Mouse (Mus musculus): ENCODE data around the gene Izumo4. TPM values are rescaled to one million over a fixed set of nuclear protein-coding genes. Genes with fewer than 3 reads are reported as not detected.

The Izumo4 gene
- 1 to 10 TPM; 4.3 to 6.1 TPM for total RNA-seq (2021)
- long read RNA-seq, experiment 1, result 0 reads
- long read RNA-seq, experiment 2, partial matches to known transcripts, result 0 of 1 reads
- long read RNA-seq, experiment 2, other reads (novel, unspliced or antisense), result 1 of 1 reads

- DNase-seq, result peak; percentile 98
Observed at GRCm38 (mm10) chr10:80701721-80702535, at the start of gene Izumo4, which contains the start of gene Mob3a. TSS of gene Izumo4 (plus strand) at chr10:80702184. TSS of gene Mob3a (minus strand) at chr10:80701977.

- no peak for DNase-seq
Observed at GRCm38 (mm10) chr10:80653156-80653720, 48.7 kb upstream of the Izumo4 start.

- DNase-seq, result no peak
Observed at GRCm38 (mm10) chr10:80654866-80655265, 47.1 kb upstream of the Izumo4 start.

GRCm38 (mm10) chr10:80655406-80656129, 46.4 kb upstream of the Izumo4 start:
- DNase-seq, result no peak

GRCm38 (mm10) chr10:80656130-80656862, 45.7 kb upstream of the Izumo4 start:
- peak; percentile 99 for DNase-seq

DNA sequence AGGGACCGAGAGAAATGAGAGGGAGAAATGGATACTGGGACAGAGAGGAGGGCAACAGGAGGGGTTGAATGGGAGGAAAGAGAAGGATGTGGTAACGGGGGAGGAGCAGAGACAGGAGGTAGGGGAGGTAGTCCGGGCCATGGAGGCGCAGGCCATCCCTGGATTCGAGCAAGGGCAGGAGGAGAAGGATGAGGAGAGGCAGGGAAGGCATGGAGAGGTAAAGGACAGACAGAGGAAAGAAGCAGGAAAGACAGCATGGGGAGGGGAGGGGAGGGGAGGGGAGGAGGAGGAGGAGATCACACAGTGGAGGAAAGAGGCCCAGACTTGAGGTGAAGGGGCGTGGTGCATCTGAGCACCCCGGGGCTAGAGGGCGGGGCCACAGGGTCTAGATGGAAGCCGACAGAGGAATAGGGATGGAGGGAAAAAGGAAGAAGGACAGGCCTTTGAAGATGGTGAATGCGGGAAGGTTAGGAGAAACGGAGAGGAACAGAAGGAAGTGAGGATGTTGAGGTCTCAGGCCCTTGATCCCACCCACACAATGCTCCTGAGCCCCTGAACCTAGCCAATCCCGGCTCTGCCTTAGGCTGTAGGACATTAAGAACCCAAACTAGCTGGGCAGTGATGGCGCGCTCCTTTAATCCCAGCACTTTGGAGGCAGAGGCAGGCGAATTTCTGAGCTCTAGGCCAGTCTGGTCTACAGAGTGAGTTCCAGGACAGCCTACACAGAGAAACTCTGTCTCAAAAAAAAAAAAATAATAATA, 44.9 kb upstream of the Izumo4 start, which contains the start of gene Btbd2:
Gene Btbd2 (minus strand): TSS at position 209 of the 761 bp plus-strand sequence.
- no peak for DNase-seq

GRCm38 (mm10) chr10:80658194-80658840, 43.7 kb upstream of the Izumo4 start:
- DNase-seq, result no peak

DNA sequence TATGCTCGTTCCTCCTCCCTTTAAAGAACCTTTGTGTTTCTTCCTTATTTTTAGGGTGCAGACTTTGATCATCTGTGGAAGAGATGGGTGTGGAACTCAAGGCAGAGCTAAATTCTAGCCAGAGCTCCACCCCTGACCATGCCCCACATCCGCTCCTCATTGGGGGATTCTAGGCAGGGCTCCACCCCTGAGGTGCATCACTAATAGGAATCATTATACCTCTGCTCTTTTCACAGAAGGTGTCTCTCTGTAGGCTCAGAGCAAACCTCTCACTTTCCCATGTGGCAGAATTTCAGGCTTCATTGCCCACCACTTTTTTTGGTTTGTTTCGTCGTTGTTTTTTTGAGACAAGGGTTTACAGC, 43.2 kb upstream of the Izumo4 start:
- DNase-seq, result no peak

- DNase-seq, result peak; percentile 83
Observed at GRCm38 (mm10) chr10:80659213-80659612, 42.8 kb upstream of the Izumo4 start.

DNA sequence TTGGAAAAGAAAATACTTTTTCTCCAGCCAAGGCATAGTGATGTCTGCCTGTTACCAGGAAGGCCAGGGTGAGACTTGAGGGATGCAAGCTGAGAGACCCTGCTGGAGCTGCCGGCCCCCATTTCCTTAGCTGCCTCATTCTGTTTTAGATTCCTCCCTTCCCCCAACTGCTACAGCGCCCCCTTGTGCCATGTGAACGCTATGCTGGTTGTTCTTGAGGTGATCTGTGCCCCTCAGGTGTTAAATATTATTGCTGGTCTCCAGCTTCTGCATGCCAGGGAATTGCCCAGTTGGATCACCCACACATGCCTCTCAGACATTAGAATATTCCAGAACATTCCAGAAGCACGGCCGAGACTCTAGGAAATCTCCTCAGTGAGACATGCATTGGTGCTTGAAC, 40.8 kb upstream of the Izumo4 start:
- peak; percentile 57 for DNase-seq

GRCm38 (mm10) chr10:80663485-80664196, 38.3 kb upstream of the Izumo4 start:
- DNase-seq, result no peak

- DNase-seq, result peak; percentile 88
Observed at GRCm38 (mm10) chr10:80664197-80665015, 37.6 kb upstream of the Izumo4 start.

- peak; percentile 83 for DNase-seq
Observed at GRCm38 (mm10) chr10:80665016-80665380, 37.0 kb upstream of the Izumo4 start.

- DNase-seq, result no peak
Observed at GRCm38 (mm10) chr10:80665459-80665858, 36.5 kb upstream of the Izumo4 start.

DNA sequence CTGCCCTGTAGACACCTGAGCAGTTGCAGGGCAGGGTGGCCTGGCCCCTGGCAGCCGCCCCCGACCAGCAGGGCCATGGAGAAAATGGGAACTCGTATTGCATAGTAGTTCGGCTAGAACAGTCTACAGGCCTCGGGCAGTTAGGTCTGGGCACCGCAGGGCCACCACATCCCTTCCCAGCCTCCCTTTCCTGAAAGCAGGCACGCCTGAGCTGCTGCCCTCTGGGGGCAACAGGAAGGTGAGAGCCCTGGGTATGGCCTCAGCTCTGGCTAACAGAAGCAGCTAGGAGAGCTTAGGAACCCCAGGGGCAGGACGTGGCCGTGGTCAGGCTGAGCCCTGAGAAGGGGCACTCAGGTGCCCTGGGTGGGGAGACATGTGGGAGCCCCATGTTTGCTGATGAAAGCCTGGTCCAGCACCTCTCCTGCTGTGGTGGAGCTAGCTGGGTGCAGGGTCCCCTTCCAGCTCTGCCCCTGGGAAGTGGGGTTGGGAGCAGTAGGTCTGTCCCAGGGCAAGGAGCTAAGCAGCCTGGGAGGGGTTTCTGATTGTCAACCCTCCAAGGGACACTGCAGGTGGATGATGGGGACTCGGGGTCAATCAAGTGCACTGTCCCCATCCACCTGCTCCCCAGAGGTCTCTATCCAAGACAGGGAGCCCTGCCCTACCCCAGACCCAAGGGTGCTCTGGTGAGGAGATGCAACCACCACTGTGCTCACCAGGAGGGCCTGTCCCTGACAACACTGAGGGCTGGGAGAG, 35.8 kb upstream of the Izumo4 start:
- DNase-seq, result no peak

DNA sequence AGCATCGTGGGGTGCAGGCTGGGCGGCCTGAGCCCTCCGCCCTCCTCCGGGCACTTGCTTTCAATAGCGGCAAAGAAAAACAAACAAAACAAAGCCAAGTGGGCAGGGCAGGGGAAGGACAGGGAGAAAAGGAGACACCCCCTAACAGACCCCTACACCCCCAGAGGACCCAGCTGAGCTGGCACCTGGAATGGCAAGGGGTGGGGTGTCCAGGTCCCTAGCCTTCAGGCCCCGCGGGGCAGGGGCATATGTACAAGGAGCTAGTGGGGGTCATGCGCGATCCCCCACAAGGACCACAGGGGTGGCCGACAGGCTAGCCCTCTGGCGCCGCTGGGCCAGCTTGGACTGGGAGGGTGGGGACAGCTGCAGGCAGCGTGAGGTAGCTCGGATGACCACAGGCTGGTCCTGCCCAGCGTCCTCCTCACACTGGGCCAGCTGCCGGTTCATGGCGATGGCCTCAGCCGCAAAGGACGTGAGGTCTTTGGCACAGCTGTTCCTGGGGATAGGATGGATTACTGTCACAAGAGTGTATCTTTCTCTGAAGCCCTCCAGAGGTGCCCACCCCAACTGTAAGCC, 35.1 kb upstream of the Izumo4 start:
- DNase-seq, result peak; percentile 55

DNA sequence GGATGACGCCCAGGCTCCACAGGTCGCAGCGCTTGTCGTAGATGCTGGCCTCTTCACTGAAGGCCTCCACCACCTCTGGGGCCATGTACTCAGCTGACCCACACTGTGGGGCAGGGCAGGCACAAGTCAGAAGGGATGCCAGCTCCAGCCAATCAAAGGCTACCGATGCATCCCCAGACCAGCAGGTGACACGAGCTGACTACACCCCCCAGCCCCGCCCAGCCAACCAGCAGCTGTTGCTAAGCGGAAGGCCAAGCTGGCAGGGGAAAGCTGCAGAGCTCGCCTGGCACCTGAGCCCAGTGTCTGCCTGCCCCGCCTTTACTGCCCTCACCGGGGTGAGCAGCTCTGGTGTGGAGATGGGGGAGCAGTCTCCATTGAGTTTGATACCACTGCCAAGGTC, 33.4 kb upstream of the Izumo4 start:
- peak; percentile 76 for DNase-seq

GRCm38 (mm10) chr10:80669018-80669417, 33.0 kb upstream of the Izumo4 start:
- no peak for DNase-seq

Measured in gastrocnemius, postnatal 10 days (tissue).